Mouse (Mus musculus) heart, embryonic 11.5 days (tissue): Measurements from ENCODE around the gene Ifitm2. TPM values are rescaled to one million over a fixed set of nuclear protein-coding genes. Genes with fewer than 3 reads are reported as not detected.

Experiments
- ATAC-seq: fragments of 200-750 bp; cut with Nextera tagmentation; replicated peaks from 2 replicates; pipeline ENCODE4 v1.8.0; 2017; ENCODE audit warnings: moderate library complexity; ENCODE audit not compliant: insufficient number of reproducible peaks, low FRiP score, low TSS enrichment
- H3K27ac ChIP-seq: fragments of 300-500 bp; sonication (generic); 2 replicates; pipeline ENCODE4 v1.5.1; 2014; ENCODE audit warnings: mild to moderate bottlenecking, low read depth, low read length
- H3K27me3 ChIP-seq: fragments of 300-500 bp; sonication (generic); 2 replicates; pipeline ENCODE4 v1.6.1; 2014; ENCODE audit warnings: mild to moderate bottlenecking, low read length, mixed read lengths; ENCODE audit not compliant: control insufficient read depth, insufficient read depth
- H3K36me3 ChIP-seq: fragments of 300-500 bp; sonication (generic); 2 replicates; pipeline ENCODE4 v1.6.1; 2014; ENCODE audit warnings: mild to moderate bottlenecking, low read length, moderate library complexity, mixed read lengths; ENCODE audit not compliant: control insufficient read depth, insufficient read depth
- H3K4me1 ChIP-seq: fragments of 300-500 bp; sonication (generic); 2 replicates; pipeline ENCODE4 v1.6.1; 2014; ENCODE audit warnings: low read length; ENCODE audit not compliant: control insufficient read depth, insufficient read depth
- H3K4me2 ChIP-seq: fragments of 300-500 bp; sonication (generic); 2 replicates; pipeline ENCODE4 v1.6.1; 2014; ENCODE audit warnings: mild to moderate bottlenecking, moderate library complexity
- H3K4me3 ChIP-seq: fragments of 300-500 bp; sonication (generic); 2 replicates; pipeline ENCODE4 v1.5.1; 2014; ENCODE audit warnings: low read depth, low read length
- H3K9ac ChIP-seq: fragments of 300-500 bp; sonication (generic); 2 replicates; pipeline ENCODE4 v1.6.1; 2014; ENCODE audit warnings: mild to moderate bottlenecking, low read depth, low read length, moderate library complexity
- H3K9me3 ChIP-seq: fragments of 300-500 bp; sonication (generic); replicated peaks from 2 replicates; pipeline ENCODE4 v1.6.1; 2016; ENCODE audit warnings: low read length; ENCODE audit not compliant: control insufficient read depth
- WGBS: fragments of 180-500 bp; shearing (Covaris S2); extraction: QIAGEN DNeasy Blood & Tissue Kit; methylation state at CpG from one replicate; pipeline ENCODE4 v1.1.7; 2014; ENCODE audit not compliant: insufficient replicate concordance; 5-methylcytosine and 5-hydroxymethylcytosine counted together
- polyA plus RNA-seq: library from polyadenylated mRNA; unstranded; fragments of >200 nt; fragmentation: Nextera tagmentation; extraction: Ambion mirVana; gene quantifications from 2 replicates; pipeline ENCODE4 v1.2.1, GENCODE M21; 2014

Ifitm2 gene
- polyA plus RNA-seq, 1 experiment from 2014 or later, result 420 TPM

- ATAC-seq, result no peak
- Histone ChIP-seq H3K27me3 (no peaks in the 10 kb centered on the region), H3K9me3 (no peaks in the 10 kb centered on the region), H3K4me2 (no peak overlapping the region), H3K4me1 (no peaks in the 10 kb centered on the region; the same call in 1 of the 2 replicates), H3K36me3 (no peaks in the 10 kb centered on the region), H3K9ac (no peak overlapping the region), H3K4me3 (no peak overlapping the region), H3K27ac (no peak overlapping the region)
- WGBS, result 79% methylated on average over 5 of the region's 5 CpGs
Measured at GRCm38 (mm10) chr7:140960026-140960425, 4.2 kb upstream of the Ifitm2 start.

- Histone ChIP-seq H3K27me3 (no peaks in the 10 kb centered on the region), H3K27ac (no peak overlapping the region), H3K9me3 (no peaks in the 10 kb centered on the region), H3K4me1 (peaks cover 4% of the 10 kb centered on the region), H3K4me3 (no peak overlapping the region), H3K9ac (no peak overlapping the region), H3K36me3 (no peaks in the 10 kb centered on the region), H3K4me2 (no peak overlapping the region)
- 15% methylated on average over 9 of the region's 9 CpGs for WGBS
- no peak for ATAC-seq
Measured at GRCm38 (mm10) chr7:140959181-140959901, 3.6 kb upstream of the Ifitm2 start.

- H3K27me3 ChIP-seq, result no peaks in the 10 kb centered on the region
- H3K36me3 ChIP-seq, result no peaks in the 10 kb centered on the region
- no peaks in the 10 kb centered on the region for H3K9me3 ChIP-seq
- H3K27ac ChIP-seq, result peak overlapping the region; percentile 77
- no peak overlapping the region for H3K4me3 ChIP-seq
- H3K4me1 ChIP-seq, result peaks cover 4% of the 10 kb centered on the region
- no peak overlapping the region for H3K9ac ChIP-seq
- ATAC-seq, result no peak
- WGBS, result 36% methylated on average over 6 of the region's 6 CpGs
- H3K4me2 ChIP-seq, result peak overlapping the region; percentile 20; the same call in 1 of the 2 replicates
Measured at GRCm38 (mm10) chr7:140956556-140956869, 726 bp upstream of the Ifitm2 start.

GRCm38 (mm10) chr7:140955342-140955741, 445 bp downstream of the Ifitm2 start:
- ATAC-seq, result peak; percentile 23; the same call in 1 of the 2 replicates

GRCm38 (mm10) chr7:140954733-140955071, 1.1 kb downstream of the Ifitm2 start:
- no peaks in the 10 kb centered on the region for H3K36me3 ChIP-seq
- H3K4me1 ChIP-seq, result peaks cover 4% of the 10 kb centered on the region
- H3K4me3 ChIP-seq, result peak overlapping the region; percentile 56
- H3K4me2 ChIP-seq, result peak overlapping the region; percentile 81
- WGBS, result 5% methylated on average over 9 of the region's 9 CpGs
- H3K9ac ChIP-seq, result peak overlapping the region; percentile 75
- H3K9me3 ChIP-seq, result no peaks in the 10 kb centered on the region
- H3K27ac ChIP-seq, result peak overlapping the region; percentile 76; the same call in 1 of the 2 replicates
- no peak for ATAC-seq
- no peaks in the 10 kb centered on the region for H3K27me3 ChIP-seq

More at GRCm38 (mm10) chr7:140955342-140955741, 445 bp downstream of the Ifitm2 start:
- no peaks in the 10 kb centered on the region for H3K9me3 ChIP-seq
- peak overlapping the region; percentile 56 for H3K4me3 ChIP-seq
- peak overlapping the region; percentile 76 for H3K27ac ChIP-seq
- peak overlapping the region; percentile 75 for H3K9ac ChIP-seq
- H3K4me1 ChIP-seq, result peaks cover 4% of the 10 kb centered on the region
- WGBS, result 8% methylated on average over 17 of the region's 17 CpGs
- H3K27me3 ChIP-seq, result no peaks in the 10 kb centered on the region
- H3K36me3 ChIP-seq, result no peaks in the 10 kb centered on the region
- peak overlapping the region; percentile 81 for H3K4me2 ChIP-seq

- H3K4me3 ChIP-seq, result peak overlapping the region; percentile 56
- ATAC-seq, result no peak
- peak overlapping the region; percentile 81 for H3K4me2 ChIP-seq
- H3K9me3 ChIP-seq, result no peaks in the 10 kb centered on the region
- H3K9ac ChIP-seq, result peak overlapping the region; percentile 28; the same call in 1 of the 2 replicates
- no peak overlapping the region for H3K27ac ChIP-seq
- no peaks in the 10 kb centered on the region for H3K27me3 ChIP-seq
- no peaks in the 10 kb centered on the region for H3K36me3 ChIP-seq
- WGBS, result 60% methylated on average over 15 of the region's 15 CpGs
- H3K4me1 ChIP-seq, result peaks cover 4% of the 10 kb centered on the region
Measured at GRCm38 (mm10) chr7:140953800-140954732, 1.7 kb downstream of the Ifitm2 start.

GRCm38 (mm10) chr7:140953133-140953532, 2.7 kb downstream of the Ifitm2 start:
- H3K4me3 ChIP-seq, result no peak overlapping the region
- no peaks in the 10 kb centered on the region for H3K9me3 ChIP-seq
- H3K4me2 ChIP-seq, result peak overlapping the region; percentile 81; the same call in 1 of the 2 replicates
- 69% methylated on average over 11 of the region's 11 CpGs for WGBS
- peaks cover 7% of the 10 kb centered on the region for H3K4me1 ChIP-seq
- no peak for ATAC-seq
- H3K27me3 ChIP-seq, result no peaks in the 10 kb centered on the region
- H3K27ac ChIP-seq, result no peak overlapping the region
- no peaks in the 10 kb centered on the region for H3K36me3 ChIP-seq
- H3K9ac ChIP-seq, result no peak overlapping the region

GRCm38 (mm10) chr7:140952441-140952840, 3.3 kb downstream of the Ifitm2 start:
- H3K9ac ChIP-seq, result no peak overlapping the region
- H3K4me1 ChIP-seq, result peaks cover 7% of the 10 kb centered on the region
- H3K4me3 ChIP-seq, result no peak overlapping the region
- no peaks in the 10 kb centered on the region for H3K36me3 ChIP-seq
- H3K4me2 ChIP-seq, result no peak overlapping the region
- WGBS, result 73% methylated on average over 7 of the region's 7 CpGs
- no peaks in the 10 kb centered on the region for H3K27me3 ChIP-seq
- ATAC-seq, result no peak
- H3K9me3 ChIP-seq, result no peaks in the 10 kb centered on the region
- no peak overlapping the region for H3K27ac ChIP-seq
